Mouse (Mus musculus): ENCODE data around the gene Ank3. TPM values are rescaled to one million over a fixed set of nuclear protein-coding genes. Genes with fewer than 3 reads are reported as not detected.

Gene Ank3
- total and polyA plus RNA-seq, 2 experiments = 2.9 to 31.0 TPM

- WGBS = 91% methylated on average over 10 of the region's 10 CpGs
- DNase-seq (ENCODE audit: extremely low read depth, low read depth, low spot score) = no peak
- no peak overlapping the region for H3K9ac ChIP-seq (ENCODE audit: low read depth, low read length)
- H3K27me3 ChIP-seq (ENCODE audit: control insufficient read depth, insufficient read depth, low read length) = no peaks in the 10 kb centered on the region
- no peaks in the 10 kb centered on the region for H3K4me1 ChIP-seq (ENCODE audit: control insufficient read depth, insufficient read depth, low read length)
- no peaks in the 10 kb centered on the region for H3K79me2 ChIP-seq (ENCODE audit: control insufficient read depth, insufficient read depth, low read length)
- no peak overlapping the region for H3K27ac ChIP-seq (replicated peaks; ENCODE audit: insufficient read depth, low read depth, low read length)
- no peak for TF ChIP-seq POLR2A (IDR thresholded peaks at IDR 0.05; ENCODE audit: extremely low read depth, insufficient read depth, low read length)
- TF ChIP-seq CTCF (IDR thresholded peaks at IDR 0.05; ENCODE audit: low read depth, low read length) = no peak
- H3K36me3 ChIP-seq (ENCODE audit: control insufficient read depth, insufficient read depth, low read length) = no peaks in the 10 kb centered on the region
- H3K4me3 ChIP-seq (ENCODE audit: insufficient read depth, low read depth, low read length) = no peak overlapping the region
Measured at GRCm38 (mm10) chr10:69543876-69544620, 145.5 kb downstream of the Ank3 start.

- no peaks in the 10 kb centered on the region for H3K4me1 ChIP-seq (ENCODE audit: control insufficient read depth, insufficient read depth, low read length)
- WGBS = 77% methylated on average over 7 of the region's 7 CpGs
- TF ChIP-seq POLR2A (IDR thresholded peaks at IDR 0.05; ENCODE audit: extremely low read depth, insufficient read depth, low read length) (no peak), CTCF (IDR thresholded peaks at IDR 0.05; ENCODE audit: low read depth, low read length) (no peak)
- no peak overlapping the region for H3K9ac ChIP-seq (ENCODE audit: low read depth, low read length)
- H3K27me3 ChIP-seq (ENCODE audit: control insufficient read depth, insufficient read depth, low read length) = no peaks in the 10 kb centered on the region
- H3K36me3 ChIP-seq (ENCODE audit: control insufficient read depth, insufficient read depth, low read length) = no peaks in the 10 kb centered on the region
- H3K27ac ChIP-seq (replicated peaks; ENCODE audit: insufficient read depth, low read depth, low read length) = no peak overlapping the region
- no peaks in the 10 kb centered on the region for H3K79me2 ChIP-seq (ENCODE audit: control insufficient read depth, insufficient read depth, low read length)
- no peak overlapping the region for H3K4me3 ChIP-seq (ENCODE audit: insufficient read depth, low read depth, low read length)
- no peak for DNase-seq (ENCODE audit: extremely low read depth, low read depth, low spot score)
Measured at GRCm38 (mm10) chr10:69544653-69545052, 146.1 kb downstream of the Ank3 start.

GRCm38 (mm10) chr10:69545936-69546335, 147.4 kb downstream of the Ank3 start:
- no peaks in the 10 kb centered on the region for H3K27me3 ChIP-seq (ENCODE audit: control insufficient read depth, insufficient read depth, low read length)
- no peak overlapping the region for H3K9ac ChIP-seq (ENCODE audit: low read depth, low read length)
- H3K79me2 ChIP-seq (ENCODE audit: control insufficient read depth, insufficient read depth, low read length) = no peaks in the 10 kb centered on the region
- DNase-seq (ENCODE audit: extremely low read depth, low read depth, low spot score) = no peak
- whole genome bisulfite sequencing = 86% methylated on average over 3 of the region's 3 CpGs
- no peak overlapping the region for H3K27ac ChIP-seq (replicated peaks; ENCODE audit: insufficient read depth, low read depth, low read length)
- no peak overlapping the region for H3K4me3 ChIP-seq (ENCODE audit: insufficient read depth, low read depth, low read length)
- no peak for TF ChIP-seq POLR2A (IDR thresholded peaks at IDR 0.05; ENCODE audit: extremely low read depth, insufficient read depth, low read length)
- TF ChIP-seq CTCF (IDR thresholded peaks at IDR 0.05; ENCODE audit: low read depth, low read length) = no peak
- no peaks in the 10 kb centered on the region for H3K4me1 ChIP-seq (ENCODE audit: control insufficient read depth, insufficient read depth, low read length)
- H3K36me3 ChIP-seq (ENCODE audit: control insufficient read depth, insufficient read depth, low read length) = no peaks in the 10 kb centered on the region

GRCm38 (mm10) chr10:69546643-69547042, 148.1 kb downstream of the Ank3 start:
- TF ChIP-seq POLR2A (IDR thresholded peaks at IDR 0.05; ENCODE audit: extremely low read depth, insufficient read depth, low read length) (no peak), CTCF (IDR thresholded peaks at IDR 0.05; ENCODE audit: low read depth, low read length) (no peak)
- Histone ChIP-seq H3K79me2 (ENCODE audit: control insufficient read depth, insufficient read depth, low read length) (no peaks in the 10 kb centered on the region), H3K27ac (replicated peaks; ENCODE audit: insufficient read depth, low read depth, low read length) (no peak overlapping the region), H3K27me3 (ENCODE audit: control insufficient read depth, insufficient read depth, low read length) (no peaks in the 10 kb centered on the region), H3K4me3 (ENCODE audit: insufficient read depth, low read depth, low read length) (no peak overlapping the region), H3K36me3 (ENCODE audit: control insufficient read depth, insufficient read depth, low read length) (no peaks in the 10 kb centered on the region), H3K4me1 (ENCODE audit: control insufficient read depth, insufficient read depth, low read length) (no peaks in the 10 kb centered on the region), H3K9ac (ENCODE audit: low read depth, low read length) (no peak overlapping the region)
- no peak for DNase-seq (ENCODE audit: extremely low read depth, low read depth, low spot score)
- 84% methylated on average over 6 of the region's 6 CpGs for WGBS

- WGBS = 60% methylated on average over 3 of the region's 3 CpGs
- Histone ChIP-seq H3K4me3 (ENCODE audit: insufficient read depth, low read depth, low read length) (no peak overlapping the region), H3K79me2 (ENCODE audit: control insufficient read depth, insufficient read depth, low read length) (no peaks in the 10 kb centered on the region), H3K27ac (replicated peaks; ENCODE audit: insufficient read depth, low read depth, low read length) (no peak overlapping the region), H3K9ac (ENCODE audit: low read depth, low read length) (no peak overlapping the region), H3K4me1 (ENCODE audit: control insufficient read depth, insufficient read depth, low read length) (no peaks in the 10 kb centered on the region), H3K36me3 (ENCODE audit: control insufficient read depth, insufficient read depth, low read length) (no peaks in the 10 kb centered on the region), H3K27me3 (ENCODE audit: control insufficient read depth, insufficient read depth, low read length) (no peaks in the 10 kb centered on the region)
- TF ChIP-seq CTCF (IDR thresholded peaks at IDR 0.05; ENCODE audit: low read depth, low read length) (no peak), POLR2A (IDR thresholded peaks at IDR 0.05; ENCODE audit: extremely low read depth, insufficient read depth, low read length) (no peak)
- DNase-seq (ENCODE audit: extremely low read depth, low read depth, low spot score) = no peak
Measured at GRCm38 (mm10) chr10:69548771-69549170, 150.2 kb downstream of the Ank3 start.

GRCm38 (mm10) chr10:69549221-69549620, 150.6 kb downstream of the Ank3 start:
- TF ChIP-seq POLR2A (IDR thresholded peaks at IDR 0.05; ENCODE audit: extremely low read depth, insufficient read depth, low read length) (no peak), CTCF (IDR thresholded peaks at IDR 0.05; ENCODE audit: low read depth, low read length) (no peak)
- Histone ChIP-seq H3K9ac (ENCODE audit: low read depth, low read length) (no peak overlapping the region), H3K4me1 (ENCODE audit: control insufficient read depth, insufficient read depth, low read length) (no peaks in the 10 kb centered on the region), H3K36me3 (ENCODE audit: control insufficient read depth, insufficient read depth, low read length) (no peaks in the 10 kb centered on the region), H3K79me2 (ENCODE audit: control insufficient read depth, insufficient read depth, low read length) (no peaks in the 10 kb centered on the region), H3K4me3 (ENCODE audit: insufficient read depth, low read depth, low read length) (no peak overlapping the region), H3K27me3 (ENCODE audit: control insufficient read depth, insufficient read depth, low read length) (no peaks in the 10 kb centered on the region), H3K27ac (replicated peaks; ENCODE audit: insufficient read depth, low read depth, low read length) (no peak overlapping the region)
- WGBS = 50% methylated on average over 4 of the region's 4 CpGs
- DNase-seq (ENCODE audit: extremely low read depth, low read depth, low spot score) = no peak

All from liver, adult 2 months (tissue).